Comparison of ENCODE assay signal across 9 mouse cellular contexts in the genomic region with DNA sequence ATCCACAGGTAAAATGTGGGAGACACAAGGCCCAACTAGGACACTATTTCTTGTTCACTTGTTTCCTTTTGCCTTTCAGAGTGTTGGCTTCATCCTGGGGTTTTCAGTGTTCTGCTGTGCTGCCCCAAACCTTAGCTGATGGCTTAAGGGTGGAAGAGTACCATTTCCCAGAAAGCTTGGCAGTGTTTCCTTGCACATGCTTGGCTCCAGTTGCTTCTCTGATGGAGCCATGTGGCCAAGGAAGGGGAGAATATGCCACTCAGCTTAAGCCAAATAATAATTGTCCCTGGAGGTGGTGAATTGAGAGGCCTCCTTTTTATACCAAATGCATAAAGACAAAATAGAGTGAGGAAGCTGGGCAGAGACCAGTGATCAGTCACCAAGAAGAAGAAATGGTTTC.
"Had no signal": no experiment of that assay in that cellular context is flagged by ENCODE, and none has a peak within 500 bp of the region (broad histone marks: within the 10 kb centered on the region; RNA-seq: fewer than 3 reads in every experiment).

No protein-coding gene starts in this region.

- ATAC-seq: lung, postnatal 0 days; midbrain, embryonic 13.5 days; midbrain, embryonic 15.5 days had no signal

- DNase-seq: lung, postnatal 14 days; lung, postnatal 36 days; right cerebral cortex, postnatal 14 days; thymus, adult 2 months; thymus, postnatal 25 days; thymus, postnatal 4 days had no signal
